Mouse (Mus musculus) neural tube, embryonic 14.5 days (tissue): ENCODE measurements around the gene Ubr1. TPM values are rescaled to one million over a fixed set of nuclear protein-coding genes. Genes with fewer than 3 reads are reported as not detected.
"Not testable (repeated sequence)": the region's sequence is repeated elsewhere in the genome, so short reads cannot be mapped to it uniquely, and the experiment has no call there.

Experiments
- ATAC-seq: fragments of 200-750 bp; cut with Nextera tagmentation; 2 replicates; pipeline ENCODE4 v1.8.0; 2017; ENCODE audit warnings: low read depth, mild to moderate bottlenecking, moderate TSS enrichment, moderate library complexity
- H3K27ac ChIP-seq: fragments of 300-500 bp; sonication (generic); 2 replicates; pipeline ENCODE4 v1.5.1; 2014; ENCODE audit warnings: low read depth, mild to moderate bottlenecking, control low read depth, low read length, moderate library complexity, mixed read lengths
- H3K27me3 ChIP-seq: fragments of 300-500 bp; sonication (generic); 2 replicates; pipeline ENCODE4 v1.6.1; 2014; ENCODE audit warnings: low read length; ENCODE audit not compliant: control insufficient read depth, insufficient read depth
- H3K36me3 ChIP-seq: fragments of 300-500 bp; sonication (generic); 2 replicates; pipeline ENCODE4 v1.6.1; 2014; ENCODE audit warnings: low read length, mixed read lengths; ENCODE audit not compliant: control insufficient read depth, insufficient read depth
- H3K4me1 ChIP-seq: fragments of 300-500 bp; sonication (generic); 2 replicates; pipeline ENCODE4 v1.6.1; 2014; ENCODE audit warnings: low read length; ENCODE audit not compliant: control insufficient read depth, insufficient read depth
- H3K4me2 ChIP-seq: fragments of 300-500 bp; sonication (generic); 2 replicates; pipeline ENCODE4 v1.6.1; 2014; ENCODE audit warnings: mild to moderate bottlenecking, low read depth, low read length, control low read depth
- H3K4me3 ChIP-seq: fragments of 300-500 bp; sonication (generic); 2 replicates; pipeline ENCODE4 v1.5.1; 2014; ENCODE audit warnings: low read depth, low read length, control low read depth, mixed read lengths
- H3K9ac ChIP-seq: fragments of 300-500 bp; sonication (generic); replicated peaks from 2 replicates; pipeline ENCODE4 v1.6.1; 2014; ENCODE audit warnings: low read depth, mild to moderate bottlenecking, control low read depth, low read length, mixed read lengths
- H3K9me3 ChIP-seq: fragments of 300-500 bp; sonication (generic); 2 replicates; pipeline ENCODE4 v1.6.1; 2016; ENCODE audit warnings: low read length; ENCODE audit not compliant: control insufficient read depth
- WGBS: fragments of 180-500 bp; shearing (Covaris S2); extraction: QIAGEN DNeasy Blood & Tissue Kit; methylation state at CpG from one replicate; pipeline ENCODE4 v1.1.7; 2014; 5-methylcytosine and 5-hydroxymethylcytosine counted together
- polyA plus RNA-seq: library from polyadenylated mRNA; unstranded; fragments of >200 nt; fragmentation: Nextera tagmentation; extraction: Ambion mirVana; gene quantifications from 2 replicates; pipeline ENCODE4 v1.2.1, GENCODE M21; 2014

Gene Ubr1
- polyA plus RNA-seq, 1 experiment from 2014 or later, result 37.9 TPM

- ATAC-seq, result no peak
- no peak overlapping the region for H3K4me2 ChIP-seq
- H3K4me1 ChIP-seq, result peaks cover 5% of the 10 kb centered on the region
- 83% methylated on average over 7 of the region's 7 CpGs for WGBS
- no peaks in the 10 kb centered on the region for H3K9me3 ChIP-seq
- no peak overlapping the region for H3K9ac ChIP-seq
- H3K27me3 ChIP-seq, result no peaks in the 10 kb centered on the region
- no peak overlapping the region for H3K4me3 ChIP-seq
- no peak overlapping the region for H3K27ac ChIP-seq
- H3K36me3 ChIP-seq, result no peaks in the 10 kb centered on the region
Observed at GRCm38 (mm10) chr2:121004018-121004811, 33.7 kb upstream of the Ubr1 start.

- no peaks in the 10 kb centered on the region for H3K36me3 ChIP-seq
Observed at GRCm38 (mm10) chr2:121003586-121003985, 33.1 kb upstream of the Ubr1 start.

GRCm38 (mm10) chr2:120998863-120999262 lies 28.3 kb upstream of the Ubr1 start:
- no peak for ATAC-seq
- H3K4me1 ChIP-seq, result no peaks in the 10 kb centered on the region
- 84% methylated on average over 8 of the region's 8 CpGs for WGBS
- no peak overlapping the region for H3K9ac ChIP-seq
- no peak overlapping the region for H3K27ac ChIP-seq
- H3K9me3 ChIP-seq, result no peaks in the 10 kb centered on the region
- H3K4me3 ChIP-seq, result no peak overlapping the region
- no peaks in the 10 kb centered on the region for H3K27me3 ChIP-seq
- no peaks in the 10 kb centered on the region for H3K36me3 ChIP-seq
- H3K4me2 ChIP-seq, result no peak overlapping the region

More at GRCm38 (mm10) chr2:121003586-121003985, 33.1 kb upstream of the Ubr1 start:
- ATAC-seq, result no peak
- Histone ChIP-seq H3K9me3 (no peaks in the 10 kb centered on the region), H3K9ac (no peak overlapping the region), H3K4me2 (no peak overlapping the region), H3K27ac (no peak overlapping the region), H3K4me3 (no peak overlapping the region), H3K4me1 (no peaks in the 10 kb centered on the region), H3K27me3 (no peaks in the 10 kb centered on the region)
- 78% methylated on average over 2 of the region's 2 CpGs for WGBS

DNA sequence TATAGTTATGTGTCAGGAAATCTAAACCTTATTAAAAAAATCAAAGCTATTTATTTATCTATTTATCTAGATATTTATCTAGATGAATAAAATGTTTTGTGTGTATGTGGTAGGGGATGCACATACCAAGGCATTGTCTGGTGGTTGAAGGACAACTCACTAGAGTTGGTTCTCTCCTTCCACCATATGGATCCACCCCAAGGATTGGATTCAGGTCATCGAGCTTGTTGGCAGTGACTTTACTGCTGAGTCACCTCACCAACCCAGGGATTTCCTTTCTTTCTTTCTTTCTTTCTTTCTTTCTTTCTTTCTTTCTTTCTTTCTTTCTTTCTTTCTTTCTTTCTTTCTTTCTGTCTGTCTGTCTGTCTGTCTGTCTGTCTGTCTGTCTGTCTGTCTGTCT lies 26.1 kb upstream of the Ubr1 start:
- ATAC-seq, H3K4me3 ChIP-seq, H3K36me3 ChIP-seq, H3K4me2 ChIP-seq, H3K27ac ChIP-seq, H3K9ac ChIP-seq, H3K27me3 ChIP-seq, H3K9me3 ChIP-seq, H3K4me1 ChIP-seq: not testable (repeated sequence)
- WGBS, result 85% methylated on average over 1 of the region's 1 CpGs

GRCm38 (mm10) chr2:120991196-120991595 lies 20.7 kb upstream of the Ubr1 start:
- whole genome bisulfite sequencing, result 74% methylated on average over 4 of the region's 4 CpGs
- no peaks in the 10 kb centered on the region for H3K27me3 ChIP-seq

GRCm38 (mm10) chr2:120985241-120985640 lies 14.7 kb upstream of the Ubr1 start:
- no peak overlapping the region for H3K4me3 ChIP-seq
- no peak for ATAC-seq
- no peak overlapping the region for H3K9ac ChIP-seq
- WGBS, result 97% methylated on average over 1 of the region's 1 CpGs
- no peaks in the 10 kb centered on the region for H3K27me3 ChIP-seq
- peaks cover 9% of the 10 kb centered on the region for H3K36me3 ChIP-seq
- H3K4me1 ChIP-seq, result no peaks in the 10 kb centered on the region
- H3K27ac ChIP-seq, result no peak overlapping the region
- no peaks in the 10 kb centered on the region for H3K9me3 ChIP-seq
- no peak overlapping the region for H3K4me2 ChIP-seq

More at GRCm38 (mm10) chr2:120991196-120991595, 20.7 kb upstream of the Ubr1 start:
- H3K36me3 ChIP-seq, result peaks cover 6% of the 10 kb centered on the region
- no peaks in the 10 kb centered on the region for H3K4me1 ChIP-seq
- H3K4me2 ChIP-seq, result no peak overlapping the region
- H3K4me3 ChIP-seq, result no peak overlapping the region
- H3K9ac ChIP-seq, result no peak overlapping the region
- H3K27ac ChIP-seq, result no peak overlapping the region
- no peak for ATAC-seq
- no peaks in the 10 kb centered on the region for H3K9me3 ChIP-seq

GRCm38 (mm10) chr2:120983611-120984010 lies 13.1 kb upstream of the Ubr1 start:
- Histone ChIP-seq H3K4me3 (no peak overlapping the region), H3K4me2 (no peak overlapping the region), H3K9me3 (no peaks in the 10 kb centered on the region), H3K4me1 (no peaks in the 10 kb centered on the region), H3K9ac (no peak overlapping the region), H3K27me3 (no peaks in the 10 kb centered on the region), H3K27ac (no peak overlapping the region), H3K36me3 (peaks cover 9% of the 10 kb centered on the region; the same call in 1 of the 2 replicates)
- 10% methylated on average over 2 of the region's 2 CpGs for WGBS
- ATAC-seq, result no peak

- no peak for ATAC-seq
- Histone ChIP-seq H3K4me3 (no peak overlapping the region), H3K27ac (no peak overlapping the region), H3K36me3 (0 out of 2 replicates have a peak, but pooled peaks cover 3% of the 10 kb centered on the region), H3K9ac (no peak overlapping the region), H3K27me3 (no peaks in the 10 kb centered on the region), H3K9me3 (no peaks in the 10 kb centered on the region), H3K4me2 (no peak overlapping the region), H3K4me1 (peaks cover 5% of the 10 kb centered on the region; the same call in 1 of the 2 replicates)
- 83% methylated on average over 2 of the region's 2 CpGs for WGBS
Observed at GRCm38 (mm10) chr2:120980861-120981260, 10.3 kb upstream of the Ubr1 start.

DNA sequence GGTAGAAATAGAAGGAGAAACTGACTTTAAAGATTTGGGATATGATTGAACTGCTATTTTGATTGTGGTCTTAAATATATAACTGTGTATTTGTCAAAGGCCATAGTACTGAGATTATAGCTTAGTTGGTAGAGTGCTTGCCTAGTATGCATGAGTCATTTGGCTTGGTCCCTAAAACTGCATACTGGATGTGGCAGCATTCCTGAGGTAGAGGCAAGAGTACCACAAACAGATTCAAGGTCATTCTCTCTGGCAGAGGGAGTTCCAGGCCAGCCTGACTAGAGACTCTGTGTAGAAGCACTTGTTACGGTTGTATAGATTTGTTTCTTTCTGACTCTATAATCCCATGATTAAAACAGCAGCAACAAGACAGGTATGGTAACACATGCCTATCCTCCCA lies 9.3 kb upstream of the Ubr1 start:
- Histone ChIP-seq H3K36me3 (0 out of 2 replicates have a peak, but pooled peaks cover 3% of the 10 kb centered on the region), H3K27me3 (no peaks in the 10 kb centered on the region), H3K4me3 (no peak overlapping the region), H3K4me2 (no peak overlapping the region), H3K9me3 (no peaks in the 10 kb centered on the region), H3K27ac (no peak overlapping the region), H3K4me1 (peaks cover 5% of the 10 kb centered on the region; the same call in 1 of the 2 replicates), H3K9ac (no peak overlapping the region)
- 95% methylated on average over 1 of the region's 1 CpGs for WGBS
- no peak for ATAC-seq
